Mouse (Mus musculus) heart, postnatal 0 days (tissue): ENCODE measurements around the gene Nbl1. TPM values are rescaled to one million over a fixed set of nuclear protein-coding genes. Genes with fewer than 3 reads are reported as not detected.

Source experiments
- ATAC-seq: fragments of 200-750 bp; cut with Nextera tagmentation; 2 replicates; pipeline ENCODE4 v1.8.0; 2017; ENCODE audit warnings: low read depth, moderate number of reproducible peaks, moderate library complexity; ENCODE audit not compliant: insufficient read depth
- DNase-seq: peaks from one replicate; pipeline ENCODE4 v3.0.0-alpha.2; 2016; ENCODE audit warnings: low spot score
- H3K27ac ChIP-seq: fragments of 300-500 bp; sonication (generic); 2 replicates; pipeline ENCODE4 v1.5.1; 2014; ENCODE audit warnings: low read depth, mild to moderate bottlenecking
- H3K27me3 ChIP-seq: fragments of 300-500 bp; sonication (generic); 2 replicates; pipeline ENCODE4 v1.6.1; 2014; ENCODE audit warnings: low read length, mixed read lengths; ENCODE audit not compliant: control insufficient read depth, insufficient read depth
- H3K36me3 ChIP-seq: fragments of 300-500 bp; sonication (generic); replicated peaks from 2 replicates; pipeline ENCODE4 v1.6.1; 2014; ENCODE audit warnings: low read length, mixed read lengths; ENCODE audit not compliant: control insufficient read depth, insufficient read depth
- H3K4me1 ChIP-seq: fragments of 300-500 bp; sonication (generic); 2 replicates; pipeline ENCODE4 v1.6.1; 2014; ENCODE audit warnings: antibody characterized with exemption; ENCODE audit not compliant: control insufficient read depth, insufficient read depth
- H3K4me2 ChIP-seq: fragments of 300-500 bp; sonication (generic); 2 replicates; pipeline ENCODE4 v1.6.1; 2014; ENCODE audit warnings: low read depth, mild to moderate bottlenecking, low read length, moderate library complexity
- H3K4me3 ChIP-seq: fragments of 300-500 bp; sonication (generic); 2 replicates; pipeline ENCODE4 v1.5.1; 2014; ENCODE audit warnings: low read depth, low read length
- H3K9ac ChIP-seq: fragments of 300-500 bp; sonication (generic); replicated peaks from 2 replicates; pipeline ENCODE4 v1.6.1; 2014; ENCODE audit warnings: low read depth, low read length, mixed read lengths
- H3K9me3 ChIP-seq: fragments of 300-500 bp; sonication (generic); replicated peaks from 2 replicates; pipeline ENCODE4 v1.6.1; 2016; ENCODE audit warnings: low read length; ENCODE audit not compliant: control insufficient read depth
- CTCF ChIP-seq: IDR thresholded peaks from 2 replicates; pipeline ENCODE4 v1.5.1; 2016; ENCODE audit warnings: antibody characterized with exemption, control low read depth, low read depth
- EP300 ChIP-seq: IDR thresholded peaks from 2 replicates; pipeline ENCODE4 v1.6.1; 2016; ENCODE audit warnings: antibody characterized with exemption, low read depth
- WGBS: fragments of 180-500 bp; shearing (Covaris S2); extraction: QIAGEN DNeasy Blood & Tissue Kit; methylation state at CpG from one replicate; pipeline ENCODE4 v1.1.7; 2014; 5-methylcytosine and 5-hydroxymethylcytosine counted together
- polyA plus RNA-seq: library from polyadenylated mRNA; unstranded; fragments of >200 nt; fragmentation: Nextera tagmentation; extraction: Ambion mirVana; gene quantifications from 2 replicates; pipeline ENCODE4 v1.2.1, GENCODE M21; 2015
- total RNA-seq: library from RNA; depleted of rRNA; stranded (reverse); fragments of >200 nt; gene quantifications from 2 replicates; pipeline ENCODE4 v1.2.3, GENCODE M21; 2014; ENCODE audit warnings: low replicate concordance

Gene Nbl1
- total and polyA plus RNA-seq, 2 experiments from 2014 or later = 14.2 to 55.8 TPM

DNA sequence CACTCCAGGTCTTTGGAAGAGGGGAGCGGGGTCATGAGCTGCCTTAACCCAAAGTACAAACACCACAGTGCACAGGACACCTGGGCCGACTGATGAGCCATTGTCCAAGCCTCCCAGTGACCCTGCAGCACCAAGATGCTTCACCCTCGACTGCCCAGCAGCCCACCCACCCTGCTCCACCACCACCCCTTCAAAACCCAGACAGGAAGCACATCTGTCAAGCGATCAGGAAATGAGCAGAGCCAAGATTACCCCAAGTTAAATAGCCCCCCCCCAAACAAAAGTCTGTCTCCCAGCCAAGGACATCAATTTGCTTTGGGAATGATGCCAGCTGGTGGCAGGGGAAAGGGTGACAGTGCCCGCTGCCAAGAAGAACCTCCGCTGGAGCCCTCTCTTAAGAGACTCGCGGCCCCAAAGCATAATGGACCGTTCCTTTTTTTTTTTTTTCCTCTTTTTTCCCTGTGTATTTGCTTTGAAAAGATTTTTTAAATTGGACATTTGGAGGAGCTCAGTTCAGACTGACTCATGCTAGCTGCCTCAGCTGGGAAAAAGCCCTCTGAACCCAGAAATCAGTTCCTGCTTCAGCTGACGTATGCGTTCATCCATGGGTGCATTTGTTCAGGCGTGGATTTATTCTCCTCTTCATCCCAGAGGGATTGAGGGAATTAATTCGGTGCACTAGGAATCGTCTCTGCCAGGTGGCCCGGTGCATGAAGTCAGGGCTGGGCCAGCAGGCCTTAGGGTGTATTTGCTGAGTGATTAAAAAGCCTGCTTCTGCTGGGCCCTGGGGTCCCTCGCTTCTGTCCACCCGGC, 54.8 kb downstream of the Nbl1 start:
- 58% methylated on average over 17 of the region's 17 CpGs for WGBS
- H3K4me1 ChIP-seq = peaks cover 32% of the 10 kb centered on the region
- H3K9me3 ChIP-seq = no peaks in the 10 kb centered on the region
- H3K9ac ChIP-seq = no peak overlapping the region
- no peak overlapping the region for H3K4me2 ChIP-seq
- H3K36me3 ChIP-seq = no peaks in the 10 kb centered on the region
- no peak for TF ChIP-seq CTCF
- TF ChIP-seq EP300 = no peak
- H3K27ac ChIP-seq = no peak overlapping the region
- no peaks in the 10 kb centered on the region for H3K27me3 ChIP-seq
- DNase-seq (no peak), ATAC-seq (no peak)
- no peak overlapping the region for H3K4me3 ChIP-seq

DNA sequence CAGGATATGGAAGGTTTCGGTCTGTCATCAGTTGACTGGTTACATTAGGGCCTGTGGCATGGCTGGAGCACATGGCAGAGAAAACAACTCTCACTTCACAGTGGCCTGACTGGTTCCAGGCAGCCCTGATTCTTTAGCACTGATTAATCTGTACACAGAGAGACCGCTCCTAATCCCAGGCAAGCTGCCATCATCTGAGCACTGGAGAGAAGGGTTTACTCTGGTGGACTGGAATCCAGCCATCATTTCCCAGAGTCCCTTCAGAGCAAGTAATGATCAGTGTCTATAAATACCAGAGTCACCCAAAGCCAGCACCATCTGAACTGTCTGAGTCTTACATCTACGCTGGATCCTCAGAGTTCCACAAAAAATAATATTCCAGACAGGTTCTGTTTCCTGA, 57.0 kb downstream of the Nbl1 start:
- no peaks in the 10 kb centered on the region for H3K36me3 ChIP-seq
- H3K4me2 ChIP-seq = no peak overlapping the region
- H3K4me1 ChIP-seq = peaks cover 34% of the 10 kb centered on the region
- peak; percentile 8; the same call in 1 of the 2 replicates for ATAC-seq
- no peaks in the 10 kb centered on the region for H3K27me3 ChIP-seq
- no peak overlapping the region for H3K9ac ChIP-seq
- no peak overlapping the region for H3K4me3 ChIP-seq
- no peaks in the 10 kb centered on the region for H3K9me3 ChIP-seq
- no peak for DNase-seq
- no peak overlapping the region; the same call in 1 of the 2 replicates for H3K27ac ChIP-seq
- 59% methylated on average over 3 of the region's 3 CpGs for WGBS
- no peak for TF ChIP-seq EP300
- TF ChIP-seq CTCF = no peak

DNA sequence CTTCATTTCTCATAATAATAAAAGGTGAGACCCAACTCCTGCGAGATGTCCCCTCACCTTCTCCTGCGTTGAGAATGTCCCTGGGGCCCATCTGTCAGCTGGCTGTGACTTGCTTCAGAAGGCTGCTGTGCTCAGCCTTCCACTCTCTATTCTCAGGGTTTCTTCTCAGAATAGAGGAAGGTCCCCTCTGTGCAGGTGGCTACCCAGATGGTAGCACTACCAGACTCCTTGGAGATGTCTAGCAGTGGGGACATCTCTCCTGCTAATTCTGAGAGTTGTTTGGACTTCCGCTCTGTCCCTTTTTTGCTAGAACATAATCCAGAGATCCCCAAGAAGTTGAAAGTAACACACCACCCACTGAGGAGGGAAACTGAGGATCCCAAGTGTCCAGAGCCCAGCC, 57.9 kb downstream of the Nbl1 start:
- TF ChIP-seq CTCF (no peak), EP300 (no peak)
- ATAC-seq = no peak
- Histone ChIP-seq H3K9me3 (no peaks in the 10 kb centered on the region), H3K36me3 (0 out of 2 replicates have a peak, but pooled peaks cover 4% of the 10 kb centered on the region), H3K4me3 (no peak overlapping the region), H3K4me2 (no peak overlapping the region), H3K27ac (no peak overlapping the region), H3K27me3 (no peaks in the 10 kb centered on the region), H3K4me1 (peaks cover 34% of the 10 kb centered on the region), H3K9ac (no peak overlapping the region)
- no peak for DNase-seq
- 89% methylated on average over 3 of the region's 3 CpGs for WGBS

DNA sequence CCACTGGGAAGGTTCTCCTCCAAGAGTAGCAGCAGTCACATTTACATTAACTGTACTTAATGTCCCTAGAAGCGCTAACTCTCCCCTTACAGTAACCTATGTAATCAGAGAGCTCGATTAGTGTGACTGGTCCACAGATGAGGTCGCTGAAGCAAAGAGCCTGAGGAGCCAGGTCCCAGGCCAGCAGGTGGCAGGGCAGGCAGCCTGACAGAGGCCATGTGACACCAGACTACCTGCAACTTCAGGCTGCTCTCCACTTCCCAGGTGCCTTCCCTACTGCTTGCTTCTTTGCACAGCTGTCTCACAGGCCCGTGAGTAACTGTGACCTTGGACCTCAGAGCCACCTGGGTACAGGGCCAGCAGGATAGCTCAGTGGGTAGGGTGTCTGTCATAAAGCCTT, 58.3 kb downstream of the Nbl1 start:
- Histone ChIP-seq H3K27me3 (no peaks in the 10 kb centered on the region), H3K4me3 (no peak overlapping the region), H3K4me1 (peaks cover 34% of the 10 kb centered on the region), H3K4me2 (no peak overlapping the region), H3K9me3 (no peaks in the 10 kb centered on the region), H3K36me3 (0 out of 2 replicates have a peak, but pooled peaks cover 6% of the 10 kb centered on the region), H3K9ac (no peak overlapping the region), H3K27ac (no peak overlapping the region)
- WGBS = 55% methylated on average over 4 of the region's 4 CpGs
- DNase-seq (peak; percentile 25), ATAC-seq (no peak)
- no peak for TF ChIP-seq EP300
- peak; percentile 55 for TF ChIP-seq CTCF

DNA sequence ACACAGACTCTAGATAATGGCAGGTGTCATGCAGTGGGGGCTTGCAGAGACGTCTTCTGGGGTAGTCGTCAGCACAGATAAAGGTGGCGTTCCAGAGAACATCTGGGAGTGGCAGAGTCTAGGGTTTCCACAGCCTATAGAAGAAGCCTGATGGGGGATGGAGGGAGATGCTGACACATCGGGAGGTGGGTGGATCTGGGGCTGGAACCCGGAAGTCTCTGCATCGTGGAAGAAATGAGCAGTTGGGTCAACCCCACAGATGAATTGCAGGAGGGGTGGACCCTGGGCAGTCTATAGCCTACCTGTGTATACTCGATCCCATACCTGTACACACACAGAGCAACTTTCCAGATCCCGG, 58.8 kb downstream of the Nbl1 start:
- Histone ChIP-seq H3K27ac (peak overlapping the region; percentile 81), H3K9me3 (no peaks in the 10 kb centered on the region), H3K4me1 (peaks cover 34% of the 10 kb centered on the region), H3K4me2 (no peak overlapping the region), H3K9ac (no peak overlapping the region), H3K4me3 (no peak overlapping the region), H3K36me3 (0 out of 2 replicates have a peak, but pooled peaks cover 10% of the 10 kb centered on the region), H3K27me3 (no peaks in the 10 kb centered on the region)
- ATAC-seq (no peak), DNase-seq (no peak)
- 60% methylated on average over 8 of the region's 8 CpGs for WGBS
- TF ChIP-seq EP300 (no peak), CTCF (no peak)
